11 mouse cellular contexts compared by ENCODE assay signal in the genomic region with DNA sequence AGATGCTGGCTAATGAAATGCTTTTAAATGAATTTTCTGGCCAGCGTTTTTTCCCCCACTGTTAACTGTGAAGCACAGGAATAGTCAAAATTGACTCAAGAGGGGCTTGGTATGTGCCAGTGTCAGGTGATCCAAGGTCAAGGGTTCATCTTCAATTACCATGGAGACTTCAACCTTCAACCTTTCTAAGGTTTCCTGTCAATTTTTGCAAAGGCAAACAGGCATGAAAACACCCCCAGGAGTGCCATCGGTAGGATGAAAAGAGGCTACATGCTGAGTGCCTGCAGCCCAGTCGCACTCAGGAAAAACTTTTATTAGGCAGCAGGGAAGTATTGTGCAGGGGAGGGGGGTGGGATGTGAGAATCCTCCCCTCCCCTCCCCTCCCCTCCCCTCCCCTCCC. TPM values are rescaled to one million over a fixed set of nuclear protein-coding genes. Genes with fewer than 3 reads are reported as not detected.
DNase-seq lines count a peak whose midpoint lies in the region; ATAC-seq lines count a peak whose summit lies in the region.
"Had no signal": no experiment of that assay in that cellular context is flagged by ENCODE, and none has a peak within 500 bp of the region (broad histone marks: within the 10 kb centered on the region; RNA-seq: fewer than 3 reads in every experiment).

No protein-coding gene starts in this region.

- H3K27me3 ChIP-seq in heart, embryonic 16.5 days (ENCODE audit: control insufficient read depth, insufficient read depth, low read length) = no peaks in the 10 kb centered on the region
- H3K27me3 ChIP-seq in lung, embryonic 16.5 days (ENCODE audit: control insufficient read depth, insufficient read depth, low read depth, low read length) = no peaks in the 10 kb centered on the region
- no peaks in the 10 kb centered on the region for H3K27me3 ChIP-seq in embryonic facial prominence, embryonic 11.5 days (ENCODE audit: control insufficient read depth, insufficient read depth, low read length)
- no peaks in the 10 kb centered on the region for H3K27me3 ChIP-seq in liver, embryonic 16.5 days (ENCODE audit: control insufficient read depth, insufficient read depth, low read depth, low read length)
- H3K27me3 ChIP-seq: neural tube, embryonic 12.5 days had no signal

- no peak overlapping the region for H3K4me2 ChIP-seq in heart, embryonic 16.5 days (ENCODE audit: low read depth, low read length)
- no peak overlapping the region for H3K4me2 ChIP-seq in lung, embryonic 16.5 days (ENCODE audit: low read depth, low read length)
- H3K4me2 ChIP-seq in embryonic facial prominence, embryonic 11.5 days (ENCODE audit: low read depth, low read length) = no peak overlapping the region
- H3K4me2 ChIP-seq in liver, embryonic 16.5 days (ENCODE audit: low read depth, low read length) = peak overlapping the region; percentile 52; the same call in 1 of the 2 replicates
- H3K4me2 ChIP-seq: neural tube, embryonic 12.5 days had no signal

- DNase-seq in heart, postnatal 25 days (ENCODE audit: low spot score) = no peak
- no peak for DNase-seq in lung, postnatal 10 days
- DNase-seq in embryonic facial prominence, embryonic 11.5 days (ENCODE audit: low spot score) = peak; percentile 47
- no peak for DNase-seq in lung, postnatal 25 days (ENCODE audit: low spot score)
- no peak for DNase-seq in layer of hippocampus, postnatal 36 days
- DNase-seq: adrenal gland, postnatal 36 days; cerebellum, adult 9-10 months had no signal

- no peaks in the 10 kb centered on the region for H3K9me3 ChIP-seq in heart, embryonic 16.5 days (replicated peaks; ENCODE audit: control insufficient read depth, low read length)
- H3K9me3 ChIP-seq in lung, embryonic 16.5 days (ENCODE audit: control insufficient read depth, low read length) = no peaks in the 10 kb centered on the region
- H3K9me3 ChIP-seq in embryonic facial prominence, embryonic 11.5 days (replicated peaks; ENCODE audit: control insufficient read depth, low read length) = no peaks in the 10 kb centered on the region
- no peaks in the 10 kb centered on the region for H3K9me3 ChIP-seq in liver, embryonic 16.5 days (replicated peaks; ENCODE audit: control insufficient read depth, low read length)
- H3K9me3 ChIP-seq: neural tube, embryonic 12.5 days had no signal

- H3K4me3 ChIP-seq in heart, embryonic 16.5 days (ENCODE audit: low read length) = no peak overlapping the region
- H3K4me3 ChIP-seq in lung, embryonic 16.5 days (ENCODE audit: low read length) = no peak overlapping the region
- no peak overlapping the region for H3K4me3 ChIP-seq in embryonic facial prominence, embryonic 11.5 days (ENCODE audit: low read depth, low read length)
- no peak overlapping the region for H3K4me3 ChIP-seq in liver, embryonic 16.5 days (ENCODE audit: low read depth, low read length)
- H3K4me3 ChIP-seq: neural tube, embryonic 12.5 days had no signal

- 34% methylated on average over 3 of the region's 3 CpGs for WGBS in heart, embryonic 16.5 days
- 28% methylated on average over 3 of the region's 3 CpGs for WGBS in lung, embryonic 16.5 days
- 6% methylated on average over 3 of the region's 3 CpGs for WGBS in embryonic facial prominence, embryonic 11.5 days
- WGBS in liver, embryonic 16.5 days (ENCODE audit: insufficient replicate concordance) = 23% methylated on average over 3 of the region's 3 CpGs

- H3K27ac ChIP-seq in heart, embryonic 16.5 days (ENCODE audit: low read length) = peak overlapping the region; percentile 67
- peak overlapping the region; percentile 90 for H3K27ac ChIP-seq in lung, embryonic 16.5 days (ENCODE audit: low read length)
- H3K27ac ChIP-seq in embryonic facial prominence, embryonic 11.5 days (replicated peaks; ENCODE audit: low read depth, low read length) = no peak overlapping the region; the same call in 1 of the 2 replicates
- peak overlapping the region; percentile 76 for H3K27ac ChIP-seq in liver, embryonic 16.5 days (ENCODE audit: low read length)
- H3K27ac ChIP-seq: neural tube, embryonic 12.5 days had no signal

- intact Hi-C loops in heart, postnatal 25 days (cut with DNase I) = no loop called here

- ATAC-seq in heart, embryonic 16.5 days (replicated peaks; ENCODE audit: extremely low read depth, insufficient read depth, low FRiP score) = no peak
- no peak for ATAC-seq in lung, embryonic 16.5 days (ENCODE audit: low read depth)
- ATAC-seq in embryonic facial prominence, embryonic 11.5 days (replicated peaks; ENCODE audit: insufficient number of reproducible peaks, low FRiP score, low TSS enrichment, low read depth) = no peak
- ATAC-seq in liver, embryonic 16.5 days (ENCODE audit: low read depth) = no peak

- no peaks in the 10 kb centered on the region for H3K36me3 ChIP-seq in heart, embryonic 16.5 days (ENCODE audit: control insufficient read depth, insufficient read depth)
- H3K36me3 ChIP-seq in lung, embryonic 16.5 days (ENCODE audit: control insufficient read depth, insufficient read depth, low read length) = no peaks in the 10 kb centered on the region
- H3K36me3 ChIP-seq in embryonic facial prominence, embryonic 11.5 days (replicated peaks; ENCODE audit: control insufficient read depth, insufficient read depth, low read depth, low read length) = no peaks in the 10 kb centered on the region
- no peaks in the 10 kb centered on the region for H3K36me3 ChIP-seq in liver, embryonic 16.5 days (ENCODE audit: control insufficient read depth, insufficient read depth)
- H3K36me3 ChIP-seq: neural tube, embryonic 12.5 days had no signal

- peaks cover 21% of the 10 kb centered on the region for H3K4me1 ChIP-seq in heart, embryonic 16.5 days (ENCODE audit: control insufficient read depth, insufficient read depth, low read length)
- peaks cover 31% of the 10 kb centered on the region for H3K4me1 ChIP-seq in lung, embryonic 16.5 days (replicated peaks; ENCODE audit: control insufficient read depth, insufficient read depth, low read length)
- no peaks in the 10 kb centered on the region for H3K4me1 ChIP-seq in embryonic facial prominence, embryonic 11.5 days (ENCODE audit: control insufficient read depth, insufficient read depth, low read length)
- peaks cover 51% of the 10 kb centered on the region for H3K4me1 ChIP-seq in liver, embryonic 16.5 days (ENCODE audit: control insufficient read depth, low read depth, low read length)

- no peak overlapping the region for H3K9ac ChIP-seq in heart, embryonic 16.5 days (ENCODE audit: low read length)
- H3K9ac ChIP-seq in lung, embryonic 16.5 days (ENCODE audit: low read length) = no peak overlapping the region
- H3K9ac ChIP-seq in embryonic facial prominence, embryonic 11.5 days (replicated peaks; ENCODE audit: low read length) = no peak overlapping the region
- no peak overlapping the region for H3K9ac ChIP-seq in liver, embryonic 16.5 days (ENCODE audit: low read depth, low read length)
- H3K9ac ChIP-seq: neural tube, embryonic 12.5 days had no signal

RNA-seq across cellular contexts. Expression of a gene that starts 12.0 kb away (rescaled TPM):
- 112 TPM in 2 replicates for polyA plus RNA-seq in heart, embryonic 16.5 days (2015; fragmentation: Nextera tagmentation; extraction: Ambion mirVana)
- total RNA-seq in heart, postnatal 25 days (2021) = 1 to 10 TPM; 2.5 TPM
- polyA plus RNA-seq in lung, embryonic 16.5 days (2015; fragmentation: Nextera tagmentation; extraction: Ambion mirVana) = 15.9 and 17.7 TPM in 2 replicates
- polyA plus RNA-seq in embryonic facial prominence, embryonic 11.5 days (2014; fragmentation: Nextera tagmentation; extraction: Ambion mirVana) = 9.6 and 10.4 TPM in 2 replicates
- 13.5 and 16.3 TPM in 2 replicates for polyA plus RNA-seq in liver, embryonic 16.5 days (2015; fragmentation: Nextera tagmentation; extraction: Ambion mirVana)
- 10 to 100 TPM in 1 of 2 experiments, 1 to 10 TPM in 1; 6.3 to 10.3 TPM for total RNA-seq in layer of hippocampus, postnatal 36 days (2021)
